Mouse (Mus musculus) gastrocnemius, adult 2 months (tissue): Measurements from ENCODE around the gene Trpv4. TPM values are rescaled to one million over a fixed set of nuclear protein-coding genes. Genes with fewer than 3 reads are reported as not detected.

ENCODE experiments used
- DNase-seq: peaks from one replicate; pipeline ENCODE4 v3.0.0; 2022
- H3K27ac ChIP-seq: fragments of 200-600 bp; 2 replicates; pipeline ENCODE4 v1.8.1; 2022; ENCODE audit warnings: mild to moderate bottlenecking
- H3K4me3 ChIP-seq: fragments of 200-600 bp; 2 replicates; pipeline ENCODE4 v1.8.1; 2022; ENCODE audit warnings: mild to moderate bottlenecking, moderate library complexity
- CTCF ChIP-seq: fragments of 200-600 bp; IDR thresholded peaks from 2 replicates; pipeline ENCODE4 v1.8.1; 2022; ENCODE audit warnings: antibody characterized with exemption, mild to moderate bottlenecking, moderate library complexity
- intact Hi-C: fragments of 180-260 bp; cut with DNase I; formaldehyde crosslinking; loops from one replicate; pipeline ENCODE4 v1.15.1; 2025
- total RNA-seq, 2 experiments: library from RNA; stranded (reverse); gene quantifications; 2 replicates each; pipeline ENCODE4 v1.2.3; 2021

The Trpv4 gene
- total RNA-seq, 2 experiments from 2014 or later, result 1.9 to 2.0 TPM

DNA sequence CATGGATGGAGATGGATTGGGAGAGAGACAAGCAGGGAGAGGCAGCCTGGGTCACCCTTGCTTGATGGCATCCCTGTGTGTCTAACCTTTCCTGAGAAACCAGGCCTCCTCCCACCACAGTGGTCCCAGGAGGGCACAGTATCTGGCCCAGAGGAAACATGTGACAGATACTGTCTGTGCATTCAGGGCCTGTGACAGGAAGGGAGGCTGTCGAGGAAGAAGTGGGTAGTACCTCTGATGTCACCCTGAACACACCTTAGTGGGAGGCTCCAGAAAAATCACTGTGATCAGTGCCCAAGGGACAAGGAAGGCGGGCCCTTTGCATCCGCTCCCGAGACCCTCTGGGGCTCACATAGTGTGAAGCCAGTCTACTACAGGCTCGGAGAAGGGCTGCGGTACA lies 52.2 kb downstream of the Trpv4 start:
- Histone ChIP-seq H3K4me3 (no peak overlapping the region), H3K27ac (no peak overlapping the region)
- no peak for DNase-seq
- TF ChIP-seq CTCF, result no peak
- intact Hi-C loops, result no loop called here

- intact Hi-C loops, result no loop called here
- DNase-seq, result no peak
- TF ChIP-seq CTCF, result peak; percentile 50
- Histone ChIP-seq H3K27ac (no peak overlapping the region), H3K4me3 (no peak overlapping the region)
Measured at GRCm38 (mm10) chr5:114604781-114605290, 53.4 kb downstream of the Trpv4 start.

DNA sequence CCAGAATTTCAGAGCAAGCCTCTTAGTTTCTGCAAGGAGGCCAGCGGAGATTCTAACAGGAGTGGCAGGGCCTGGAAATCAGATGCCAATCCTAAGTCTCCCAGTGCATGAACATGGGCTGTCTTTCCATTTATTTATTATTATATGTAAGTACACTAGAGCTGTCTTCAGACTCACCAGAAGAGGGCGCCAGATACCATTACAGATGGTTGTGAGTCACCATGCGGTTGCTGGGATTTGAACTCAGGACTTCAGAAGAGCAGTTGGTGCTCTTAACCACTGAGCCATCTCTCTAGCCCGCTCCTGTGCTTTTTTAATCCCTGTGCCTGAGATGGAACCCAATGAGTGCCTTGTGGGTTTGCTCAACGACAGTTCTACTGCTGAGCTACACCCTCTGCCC lies 54.2 kb downstream of the Trpv4 start:
- Histone ChIP-seq H3K4me3 (no peak overlapping the region), H3K27ac (no peak overlapping the region)
- no peak for DNase-seq
- intact Hi-C loops, result no loop called here
- peak; percentile 36; the same call in 1 of the 2 replicates for TF ChIP-seq CTCF

DNA sequence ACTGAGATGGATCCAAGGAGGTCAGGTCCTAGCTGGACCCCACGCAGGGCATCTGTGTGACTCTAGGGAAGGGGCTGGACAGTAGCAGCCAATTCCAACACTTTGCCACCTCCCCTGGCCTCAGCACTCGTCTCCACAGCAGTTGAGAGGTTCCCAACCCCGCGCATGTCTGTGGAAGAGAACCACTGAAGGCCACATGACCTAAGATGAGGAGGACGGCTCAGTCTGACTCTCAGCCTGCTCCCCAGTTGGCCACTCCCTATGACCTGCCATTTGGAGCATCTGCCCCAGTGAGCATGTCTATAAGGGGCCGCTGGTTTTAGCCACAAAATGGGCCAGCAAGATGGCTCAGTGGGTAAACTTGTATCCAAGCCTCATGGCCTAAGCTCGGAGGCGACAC lies 56.2 kb downstream of the Trpv4 start:
- TF ChIP-seq CTCF, result no peak
- Histone ChIP-seq H3K27ac (no peak overlapping the region), H3K4me3 (no peak overlapping the region)
- DNase-seq, result no peak
- intact Hi-C loops, result no loop called here

GRCm38 (mm10) chr5:114597652-114598051 lies 60.6 kb downstream of the Trpv4 start:
- no peak for TF ChIP-seq CTCF
- intact Hi-C loops, result no loop called here
- Histone ChIP-seq H3K27ac (no peak overlapping the region), H3K4me3 (no peak overlapping the region)
- no peak for DNase-seq

- DNase-seq, result no peak
- TF ChIP-seq CTCF, result no peak
- H3K27ac ChIP-seq, result no peak overlapping the region
- intact Hi-C loops, result no loop called here
- no peak overlapping the region for H3K4me3 ChIP-seq
Measured at GRCm38 (mm10) chr5:114597222-114597621, 61.0 kb downstream of the Trpv4 start.

DNA sequence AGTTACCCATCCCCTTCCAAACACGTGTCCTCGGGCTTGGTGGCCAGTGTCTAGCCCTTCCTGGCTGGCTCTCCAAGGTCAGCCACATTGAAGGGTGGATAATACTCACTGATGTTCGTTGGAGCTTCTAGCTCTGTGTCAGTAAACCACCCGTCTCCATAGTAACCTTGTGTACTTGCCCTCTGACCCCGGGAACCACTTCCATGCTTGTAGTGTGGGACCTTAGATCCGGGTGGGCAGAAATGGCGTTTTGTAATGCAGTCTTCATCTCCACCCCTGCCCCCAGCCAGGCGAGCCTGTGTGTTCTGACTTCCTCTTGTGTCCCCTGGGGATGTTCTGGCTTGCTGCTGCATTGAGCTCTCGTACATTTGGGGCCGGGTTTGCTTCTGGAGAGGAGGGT lies 61.6 kb downstream of the Trpv4 start:
- intact Hi-C loops, result no loop called here
- peak overlapping the region; percentile 23 for H3K4me3 ChIP-seq
- DNase-seq, result no peak
- no peak for TF ChIP-seq CTCF
- peak overlapping the region; percentile 43; the same call in 1 of the 2 replicates for H3K27ac ChIP-seq

DNA sequence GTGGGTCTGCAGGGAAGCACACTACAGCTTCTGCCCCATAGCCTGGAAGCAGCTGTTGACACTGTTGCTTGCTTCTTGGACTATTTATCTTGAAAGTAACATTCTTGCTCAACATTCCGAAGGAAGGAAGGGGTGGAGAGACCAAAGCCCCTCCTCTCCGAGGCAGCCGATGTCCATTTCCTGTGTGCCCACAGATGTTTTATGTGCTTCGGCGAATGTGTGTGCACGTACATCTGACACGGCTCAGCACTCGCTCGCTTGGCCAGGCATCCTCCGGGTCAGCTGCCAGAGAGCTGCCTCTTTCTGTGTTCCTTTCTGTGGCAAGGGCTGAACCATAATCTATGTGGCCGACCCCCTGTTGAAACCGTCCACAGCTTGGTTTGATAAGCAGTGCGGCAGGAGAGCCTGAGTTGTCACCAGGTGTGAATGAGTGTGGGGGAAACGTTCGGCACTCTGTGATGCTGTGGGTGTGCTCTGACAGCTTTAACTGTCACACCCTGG lies 63.4 kb downstream of the Trpv4 start:
- intact Hi-C loops, result no loop called here
- peak overlapping the region; percentile 76 for H3K27ac ChIP-seq
- DNase-seq, result peak; percentile 42
- H3K4me3 ChIP-seq, result peak overlapping the region; percentile 51
- no peak for TF ChIP-seq CTCF

- no peak for DNase-seq
Measured at GRCm38 (mm10) chr5:114593949-114594348, 64.3 kb downstream of the Trpv4 start.

GRCm38 (mm10) chr5:114593161-114593821 lies 64.9 kb downstream of the Trpv4 start:
- intact Hi-C loops, result no loop called here
- no peak for DNase-seq
- Histone ChIP-seq H3K4me3 (no peak overlapping the region), H3K27ac (no peak overlapping the region)
- TF ChIP-seq CTCF, result no peak

More at GRCm38 (mm10) chr5:114593949-114594348, 64.3 kb downstream of the Trpv4 start:
- Histone ChIP-seq H3K27ac (peak overlapping the region; percentile 76), H3K4me3 (peak overlapping the region; percentile 51)
- intact Hi-C loops, result no loop called here
- TF ChIP-seq CTCF, result no peak

DNA sequence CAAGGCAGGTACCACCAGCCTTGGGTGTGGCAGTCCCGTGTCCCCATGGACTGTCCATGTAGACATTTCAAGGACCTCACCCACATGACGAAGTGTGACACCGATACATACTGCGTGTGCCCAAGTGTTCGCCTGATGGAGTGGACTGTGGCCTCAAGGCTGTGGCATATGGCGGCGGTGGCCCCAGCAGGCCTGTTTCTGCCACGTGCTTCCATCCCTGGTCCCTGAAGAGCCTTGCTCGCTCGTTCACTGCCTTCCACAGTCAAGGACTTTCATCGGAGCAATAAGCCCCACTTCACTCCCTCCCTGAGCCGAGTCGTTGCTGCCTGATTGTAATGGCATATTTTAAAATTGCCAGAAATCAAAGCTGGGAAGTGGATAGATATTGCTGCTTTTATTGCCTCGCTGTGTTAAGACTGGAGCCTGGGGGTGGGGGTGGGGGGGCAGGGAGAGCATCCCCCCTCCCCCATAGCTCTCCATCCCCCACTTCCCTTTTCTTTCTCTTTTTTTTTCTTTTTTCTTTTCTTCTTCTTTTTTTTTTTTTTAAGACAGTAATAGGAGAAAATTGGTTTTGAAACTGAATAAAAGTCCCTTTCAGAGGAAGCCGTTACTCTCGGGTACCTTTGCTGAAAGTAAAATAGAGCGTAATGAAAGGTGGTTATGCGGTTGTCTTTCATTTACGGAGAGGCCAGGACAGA lies 65.6 kb downstream of the Trpv4 start:
- no peak overlapping the region for H3K4me3 ChIP-seq
- no peak overlapping the region for H3K27ac ChIP-seq
- no peak for DNase-seq
- intact Hi-C loops, result no loop called here
- no peak for TF ChIP-seq CTCF

- DNase-seq, result no peak
- intact Hi-C loops, result no loop called here
- Histone ChIP-seq H3K4me3 (no peak overlapping the region), H3K27ac (no peak overlapping the region)
- no peak for TF ChIP-seq CTCF
Measured at GRCm38 (mm10) chr5:114591151-114591561, 67.1 kb downstream of the Trpv4 start.
